Mouse (Mus musculus): ENCODE measurements around the gene Mpig6b.

Gene Mpig6b

GRCm38 (mm10) chr17:35066084-35066483, at the start of gene Mpig6b:
Gene Mpig6b, minus strand, starts transcription at chr17:35066184.
- no peak for DNase-seq (ENCODE audit: low spot score in 2 of 2)

GRCm38 (mm10) chr17:35115046-35116019, 49.3 kb upstream of the Mpig6b start, which contains the start of gene Ly6g5b:
Gene Ly6g5b, minus strand, starts transcription at chr17:35115428.
- DNase-seq (ENCODE audit: low spot score in 2 of 2), result no peak

- DNase-seq (ENCODE audit: low spot score in 2 of 2), result no peak
Measured at GRCm38 (mm10) chr17:35111774-35112173, 45.8 kb upstream of the Mpig6b start.

GRCm38 (mm10) chr17:35108097-35108496, 42.1 kb upstream of the Mpig6b start, which contains the start of gene Ly6g5c:
Gene Ly6g5c, plus strand, starts transcription at chr17:35108279.
- no peak for DNase-seq (ENCODE audit: low spot score in 2 of 2)

- no peak for DNase-seq (ENCODE audit: low spot score in 2 of 2)
Measured at GRCm38 (mm10) chr17:35106522-35106921, 40.5 kb upstream of the Mpig6b start.

GRCm38 (mm10) chr17:35105740-35106389, 39.9 kb upstream of the Mpig6b start:
- DNase-seq (ENCODE audit: low spot score in 2 of 2), result no peak

- no peak for DNase-seq (ENCODE audit: low spot score in 2 of 2)
Measured at GRCm38 (mm10) chr17:35104754-35105153, 38.8 kb upstream of the Mpig6b start.

- DNase-seq (ENCODE audit: low spot score in 2 of 2), result no peak
Measured at GRCm38 (mm10) chr17:35104079-35104478, 38.1 kb upstream of the Mpig6b start.

GRCm38 (mm10) chr17:35103221-35103690, 37.3 kb upstream of the Mpig6b start:
- DNase-seq (ENCODE audit: low spot score in 2 of 2), result no peak

- no peak for DNase-seq (ENCODE audit: low spot score in 2 of 2)
Measured at GRCm38 (mm10) chr17:35102299-35102698, 36.3 kb upstream of the Mpig6b start.

- no peak for DNase-seq (ENCODE audit: low spot score in 2 of 2)
Measured at GRCm38 (mm10) chr17:35101161-35101560, 35.2 kb upstream of the Mpig6b start.

GRCm38 (mm10) chr17:35100196-35100765, 34.3 kb upstream of the Mpig6b start:
- DNase-seq (ENCODE audit: low spot score in 2 of 2), result no peak

- DNase-seq (ENCODE audit: low spot score in 2 of 2), result peak; percentile 52 to 73
Measured at GRCm38 (mm10) chr17:35097164-35097655, 31.2 kb upstream of the Mpig6b start.

GRCm38 (mm10) chr17:35096597-35096996, 30.6 kb upstream of the Mpig6b start:
- no peak for DNase-seq (ENCODE audit: low spot score in 2 of 2)

- no peak for DNase-seq (ENCODE audit: low spot score in 2 of 2)
Measured at GRCm38 (mm10) chr17:35094475-35095365, 28.7 kb upstream of the Mpig6b start.

- no peak for DNase-seq (ENCODE audit: low spot score in 2 of 2)
Measured at GRCm38 (mm10) chr17:35092403-35093198, 26.6 kb upstream of the Mpig6b start.

- no peak for DNase-seq (ENCODE audit: low spot score in 2 of 2)
Measured at GRCm38 (mm10) chr17:35090166-35090932, 24.4 kb upstream of the Mpig6b start.

GRCm38 (mm10) chr17:35088825-35089644, 23.1 kb upstream of the Mpig6b start, which contains the start of gene Abhd16a:
Gene Abhd16a, plus strand, starts transcription at chr17:35089263.
- peak; percentile 92 to 93 for DNase-seq (ENCODE audit: low spot score in 2 of 2)
